Mouse (Mus musculus) kidney, adult 2 months (tissue): ENCODE measurements around the gene Zbtb20.

Experiments
- CTCF ChIP-seq: fragments of 200-500 bp; conservative IDR thresholded peaks from 2 replicates; pipeline ENCODE4 v1.5.1; 2011; ENCODE audit warnings: low read depth, mild to moderate bottlenecking, control low read depth, low read length, moderate library complexity, mixed read lengths; ENCODE audit not compliant: insufficient read depth, insufficient read length
- POLR2A ChIP-seq: fragments of 200-500 bp; IDR thresholded peaks from one replicate; pipeline ENCODE4 v1.6.1; 2011; ENCODE audit warnings: low read depth, low read length, control low read depth

GRCm38 (mm10) chr16:43604399-43605013 lies 728.8 kb downstream of the Zbtb20 start:
- TF ChIP-seq CTCF (no peak), POLR2A (no peak)
